Mouse (Mus musculus) heart, adult 2 months (tissue): ENCODE data around the gene Tmem41b. TPM values are rescaled to one million over a fixed set of nuclear protein-coding genes. Genes with fewer than 3 reads are reported as not detected.
A peak's percentile ranks its signal among the peaks of the same experiment; 100 is the strongest.

Experiments
- DNase-seq, 2 experiments: peaks; one replicate each; pipeline ENCODE4 v3.0.0; 2021
- H3K27ac ChIP-seq: fragments of 200-600 bp; 2 replicates; pipeline ENCODE4 v1.8.1; 2022
- H3K27me3 ChIP-seq: fragments of 200-500 bp; 2 replicates; pipeline ENCODE4 v1.6.1; 2012; ENCODE audit warnings: mild to moderate bottlenecking, low read length, inconsistent platforms, mixed read lengths; ENCODE audit not compliant: control insufficient read depth, insufficient read depth
- H3K36me3 ChIP-seq: fragments of 200-500 bp; 2 replicates; pipeline ENCODE4 v1.6.1; 2012; ENCODE audit warnings: low read length, inconsistent platforms; ENCODE audit not compliant: control insufficient read depth, insufficient read depth
- H3K4me1 ChIP-seq: fragments of 200-500 bp; 2 replicates; pipeline ENCODE4 v1.6.1; 2011; ENCODE audit warnings: low read length; ENCODE audit not compliant: control insufficient read depth, insufficient read depth
- H3K4me3 ChIP-seq: fragments of 200-600 bp; 2 replicates; pipeline ENCODE4 v1.8.1; 2022
- H3K79me2 ChIP-seq: fragments of 200-500 bp; replicated peaks from 2 replicates; pipeline ENCODE4 v1.6.1; 2012; ENCODE audit warnings: mild to moderate bottlenecking, inconsistent platforms, low read length, moderate library complexity, mixed read lengths; ENCODE audit not compliant: control insufficient read depth, insufficient read depth
- H3K9ac ChIP-seq: fragments of 200-500 bp; 2 replicates; pipeline ENCODE4 v1.6.1; 2012; ENCODE audit warnings: low read depth, mild to moderate bottlenecking, control low read depth, inconsistent platforms, low read length, mixed read lengths
- CTCF ChIP-seq: fragments of 200-600 bp; IDR thresholded peaks from 2 replicates; pipeline ENCODE4 v1.8.1; 2022; ENCODE audit warnings: antibody characterized with exemption, mild to moderate bottlenecking, moderate library complexity
- EP300 ChIP-seq: fragments of 200-500 bp; IDR thresholded peaks from 2 replicates; pipeline ENCODE4 v1.6.1; 2011; ENCODE audit warnings: low read depth, low read length, control low read depth; ENCODE audit not compliant: insufficient read depth
- POLR2A ChIP-seq: fragments of 200-500 bp; IDR thresholded peaks from 2 replicates; pipeline ENCODE4 v1.6.1; 2011; ENCODE audit warnings: mild to moderate bottlenecking, low read depth, low read length, control low read depth; ENCODE audit not compliant: insufficient read depth
- WGBS: fragments of 180-500 bp; shearing (Covaris S2); methylation state at CpG from one replicate; pipeline ENCODE4 v1.1.7; 2018; 5-methylcytosine and 5-hydroxymethylcytosine counted together
- intact Hi-C: fragments of 180-260 bp; cut with DNase I; formaldehyde crosslinking; loops from one replicate; pipeline ENCODE4 v1.15.1; 2025
- polyA plus RNA-seq: library from polyadenylated mRNA; depleted of rRNA; stranded (reverse); fragments of >200 nt; gene quantifications from 2 replicates; pipeline ENCODE4 v1.2.3, GENCODE M21; 2012
- total RNA-seq, 2 experiments: library from RNA; stranded (reverse); gene quantifications; 2 replicates each; pipeline ENCODE4 v1.2.3; 2021

The Tmem41b gene
- total and polyA plus RNA-seq, 3 experiments, result 22.2 to 55.6 (median 51.1) TPM

GRCm38 (mm10) chr7:110005976-110006375, 19.2 kb upstream of the Tmem41b start:
- no peak for DNase-seq
- no peak for TF ChIP-seq POLR2A
- no peak for TF ChIP-seq EP300
- TF ChIP-seq CTCF, result no peak
- H3K4me3 ChIP-seq, result no peak overlapping the region
- intact Hi-C loops, result no loop called here
- H3K9ac ChIP-seq, result no peak overlapping the region
- no peaks in the 10 kb centered on the region for H3K27me3 ChIP-seq
- H3K79me2 ChIP-seq, result no peaks in the 10 kb centered on the region
- H3K27ac ChIP-seq, result no peak overlapping the region
- no peaks in the 10 kb centered on the region for H3K36me3 ChIP-seq
- no peaks in the 10 kb centered on the region for H3K4me1 ChIP-seq

GRCm38 (mm10) chr7:110002968-110003367, 16.2 kb upstream of the Tmem41b start:
- peak; percentile 60 to 64 for DNase-seq
- Histone ChIP-seq H3K4me3 (peak overlapping the region; percentile 23; the same call in 1 of the 2 replicates), H3K27ac (no peak overlapping the region), H3K9ac (no peak overlapping the region), H3K4me1 (no peaks in the 10 kb centered on the region), H3K36me3 (no peaks in the 10 kb centered on the region), H3K79me2 (no peaks in the 10 kb centered on the region), H3K27me3 (no peaks in the 10 kb centered on the region)
- TF ChIP-seq CTCF, result no peak
- no peak for TF ChIP-seq EP300
- no peak for TF ChIP-seq POLR2A
- 7% methylated on average over 20 of the region's 20 CpGs for WGBS
- intact Hi-C loops, result no loop called here

- no peaks in the 10 kb centered on the region for H3K4me1 ChIP-seq
- H3K79me2 ChIP-seq, result no peaks in the 10 kb centered on the region
- TF ChIP-seq EP300, result no peak
- H3K36me3 ChIP-seq, result no peaks in the 10 kb centered on the region
- no peak overlapping the region for H3K4me3 ChIP-seq
- no peak for DNase-seq
- H3K27me3 ChIP-seq, result no peaks in the 10 kb centered on the region
- H3K9ac ChIP-seq, result no peak overlapping the region
- H3K27ac ChIP-seq, result no peak overlapping the region
- intact Hi-C loops, result no loop called here
Measured at GRCm38 (mm10) chr7:110002092-110002491, 15.4 kb upstream of the Tmem41b start.

GRCm38 (mm10) chr7:109998388-109998787, 11.7 kb upstream of the Tmem41b start:
- intact Hi-C loops, result no loop called here
- no peak overlapping the region for H3K4me3 ChIP-seq
- no peaks in the 10 kb centered on the region for H3K27me3 ChIP-seq
- 89% methylated on average over 4 of the region's 4 CpGs for WGBS
- no peaks in the 10 kb centered on the region for H3K79me2 ChIP-seq
- peaks cover 4% of the 10 kb centered on the region for H3K4me1 ChIP-seq
- H3K36me3 ChIP-seq, result peaks cover 2% of the 10 kb centered on the region; the same call in 1 of the 2 replicates
- no peak overlapping the region for H3K9ac ChIP-seq
- TF ChIP-seq POLR2A, result no peak
- no peak for TF ChIP-seq EP300
- no peak for TF ChIP-seq CTCF
- H3K27ac ChIP-seq, result no peak overlapping the region
- DNase-seq, result no peak

GRCm38 (mm10) chr7:109993157-109993959, 6.6 kb upstream of the Tmem41b start:
- Histone ChIP-seq H3K36me3 (peaks cover 5% of the 10 kb centered on the region), H3K4me1 (peaks cover 6% of the 10 kb centered on the region), H3K27me3 (no peaks in the 10 kb centered on the region), H3K4me3 (no peak overlapping the region), H3K27ac (peak overlapping the region; percentile 77), H3K9ac (0 out of 2 replicates have a peak overlapping the region, but pooled peaks have one; percentile 5), H3K79me2 (no peaks in the 10 kb centered on the region)
- no peak for TF ChIP-seq POLR2A
- TF ChIP-seq EP300, result no peak
- TF ChIP-seq CTCF, result no peak
- peak; percentile 48 to 58 for DNase-seq
- WGBS, result 20% methylated on average over 2 of the region's 2 CpGs
- intact Hi-C loops, result no loop called here

- Histone ChIP-seq H3K79me2 (no peaks in the 10 kb centered on the region), H3K4me3 (no peak overlapping the region), H3K4me1 (peaks cover 6% of the 10 kb centered on the region), H3K27ac (no peak overlapping the region), H3K36me3 (peaks cover 5% of the 10 kb centered on the region), H3K27me3 (no peaks in the 10 kb centered on the region), H3K9ac (no peak overlapping the region)
- WGBS, result 92% methylated on average over 1 of the region's 1 CpGs
- TF ChIP-seq CTCF, result no peak
- TF ChIP-seq EP300, result no peak
- no peak for TF ChIP-seq POLR2A
- no peak for DNase-seq
- intact Hi-C loops, result no loop called here
Measured at GRCm38 (mm10) chr7:109991286-109991685, 4.6 kb upstream of the Tmem41b start.
